Mouse (Mus musculus): ENCODE measurements around the gene Slc18a2.

The Slc18a2 gene

GRCm38 (mm10) chr19:59260718-59261442 is at the start of gene Slc18a2:
Slc18a2 (plus strand) TSS chr19:59260896.
- DNase-seq: peak; percentile 74

- DNase-seq: no peak
Observed at GRCm38 (mm10) chr19:59216891-59217290, 43.8 kb upstream of the Slc18a2 start.

DNA sequence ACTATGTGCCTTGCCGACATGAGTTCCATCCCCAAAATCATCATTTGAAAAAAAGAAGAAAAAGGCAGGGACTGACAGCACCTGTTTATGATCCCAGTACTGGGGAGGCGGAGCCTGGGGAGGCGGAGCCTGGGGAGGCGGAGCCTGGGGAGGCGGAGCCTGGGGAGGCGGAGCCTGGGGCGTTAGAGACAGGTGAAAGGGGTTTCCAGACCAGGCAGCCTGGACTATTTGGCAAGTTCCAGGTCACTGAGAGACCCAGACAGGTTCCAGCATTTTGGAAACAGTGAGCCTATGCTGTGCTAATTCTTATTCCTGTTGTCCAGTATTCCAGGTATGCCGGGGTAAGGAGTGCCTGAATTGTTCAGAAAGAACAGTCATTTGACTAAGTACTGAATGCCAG is 41.7 kb upstream of the Slc18a2 start, which contains the start of gene Kcnk18:
Gene Kcnk18 (plus strand): TSS at position 224 of the 400 bp plus-strand sequence.
- DNase-seq: no peak

DNA sequence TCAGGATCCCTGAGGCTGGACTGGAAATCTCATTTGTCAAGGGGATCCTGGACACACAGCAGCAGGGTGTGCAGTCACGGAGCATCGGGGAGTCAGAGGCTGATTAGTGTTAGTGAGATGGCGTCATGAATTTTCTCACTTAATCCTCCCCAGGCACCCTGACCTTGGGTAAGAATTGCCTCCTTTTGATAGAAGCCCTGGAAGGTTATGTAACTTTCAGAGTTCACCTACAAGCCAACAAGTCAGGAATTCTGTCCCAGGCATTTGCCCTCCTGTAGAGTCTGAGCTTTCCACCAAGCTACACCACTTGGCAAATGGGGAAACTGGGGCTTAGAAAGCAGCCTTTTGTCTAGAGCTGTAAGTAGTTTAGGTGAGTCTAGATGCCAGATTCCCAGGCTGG is 39.6 kb upstream of the Slc18a2 start:
- DNase-seq: no peak

DNA sequence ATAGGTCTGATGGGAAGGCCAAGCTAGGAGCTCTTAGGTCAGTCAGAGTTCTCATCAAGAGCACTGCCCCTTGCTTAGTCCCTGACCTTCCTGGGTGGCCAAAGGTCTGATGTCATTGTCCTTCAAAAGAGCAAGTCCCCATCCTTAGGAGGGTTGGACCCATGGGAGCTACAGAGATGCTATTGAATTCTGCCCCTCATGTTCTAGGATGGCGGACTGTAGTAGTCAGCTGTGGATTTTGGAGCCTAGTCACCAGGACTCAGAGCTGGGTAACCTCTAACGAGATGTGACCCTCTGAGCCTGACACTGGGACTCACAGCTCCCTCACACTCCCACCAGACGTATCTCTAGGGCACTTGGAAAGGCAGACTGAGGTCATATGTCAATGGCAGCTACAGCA is 32.3 kb upstream of the Slc18a2 start:
- DNase-seq: no peak

DNA sequence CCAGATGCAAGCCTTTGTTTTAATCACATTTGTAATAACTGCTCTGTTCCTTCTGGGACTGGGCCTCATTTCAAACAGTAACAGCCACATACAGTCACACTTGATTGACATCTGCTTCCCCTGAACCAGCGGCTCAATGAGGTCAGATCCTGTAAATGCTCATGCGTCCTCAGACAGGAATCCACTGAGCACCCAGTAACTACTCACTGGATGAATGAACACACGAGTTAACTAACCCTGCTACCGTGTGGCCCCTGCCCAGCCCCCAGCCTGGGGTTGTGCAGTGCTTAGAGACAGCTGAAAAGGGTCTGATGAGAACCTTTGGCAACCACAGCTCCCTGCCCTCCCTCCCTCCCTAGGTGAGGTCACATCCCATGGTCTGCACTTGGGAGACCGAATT is 27.9 kb upstream of the Slc18a2 start:
- DNase-seq: peak; percentile 27

GRCm38 (mm10) chr19:59235001-59235400 is 25.7 kb upstream of the Slc18a2 start:
- no peak for DNase-seq

DNA sequence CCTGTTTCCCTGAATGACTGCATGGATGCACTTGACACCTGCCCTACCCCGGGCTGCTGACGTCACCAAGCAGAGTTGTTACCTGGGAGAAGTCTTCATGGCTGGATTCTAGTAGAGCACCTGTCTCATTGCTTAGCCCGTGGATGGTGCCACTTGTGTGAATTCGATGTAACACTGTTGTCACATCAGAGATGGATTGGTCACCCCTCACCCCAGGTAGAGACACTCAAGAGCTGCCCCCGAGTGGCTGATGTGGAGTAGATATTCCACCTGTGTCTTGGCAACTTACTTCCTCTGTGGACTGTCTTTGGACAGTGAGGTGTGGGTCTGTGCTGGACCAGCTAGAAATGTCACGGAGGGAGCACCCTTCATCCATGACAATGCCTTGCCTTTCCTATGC is 24.6 kb upstream of the Slc18a2 start:
- no peak for DNase-seq

DNA sequence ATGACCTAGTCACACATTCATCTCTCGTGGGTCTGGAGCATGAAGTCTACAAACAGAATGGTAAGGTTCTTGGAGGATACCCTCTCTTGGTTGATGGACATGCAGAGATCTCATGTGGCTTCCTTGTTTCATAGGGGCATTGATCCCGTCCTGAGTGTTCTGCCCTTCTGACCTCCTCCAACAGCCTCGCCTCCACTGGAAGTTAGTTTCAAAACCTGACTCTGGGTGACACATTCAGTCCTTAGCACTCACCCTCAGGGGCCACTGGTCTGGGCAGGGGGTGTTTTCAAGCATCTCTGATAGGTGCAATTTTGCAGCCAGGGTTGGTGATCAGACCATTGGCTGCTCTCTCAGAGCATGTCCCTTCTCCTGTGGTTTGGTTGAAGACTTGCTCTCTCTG is 22.1 kb upstream of the Slc18a2 start:
- no peak for DNase-seq

- DNase-seq: peak; percentile 80
Observed at GRCm38 (mm10) chr19:59239124-59239817, 21.4 kb upstream of the Slc18a2 start.

- DNase-seq: no peak
Observed at GRCm38 (mm10) chr19:59241987-59242386, 18.7 kb upstream of the Slc18a2 start.

DNA sequence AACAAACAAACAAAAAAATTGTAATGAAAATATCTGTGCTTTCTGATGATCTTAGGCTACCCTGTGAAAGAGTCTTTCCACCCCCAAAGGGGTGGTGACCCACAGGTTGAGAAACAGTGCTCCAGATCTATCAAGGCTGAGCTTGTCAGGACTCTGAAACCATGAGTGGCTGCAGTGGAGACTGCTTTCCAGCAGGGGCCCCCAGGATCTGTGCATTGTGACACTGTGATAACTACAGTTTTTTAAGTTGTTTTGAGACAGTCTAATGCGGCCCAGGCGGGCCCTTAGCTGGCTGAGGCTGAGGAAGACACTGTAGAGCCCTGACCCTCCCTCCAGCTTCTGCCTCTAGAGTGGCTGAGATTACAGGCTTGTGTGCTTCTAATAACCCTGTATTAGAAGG is 17.6 kb upstream of the Slc18a2 start:
- DNase-seq: no peak

GRCm38 (mm10) chr19:59248144-59248543 is 12.6 kb upstream of the Slc18a2 start:
- no peak for DNase-seq

- no peak for DNase-seq
Observed at GRCm38 (mm10) chr19:59248553-59249286, 12.0 kb upstream of the Slc18a2 start.

DNA sequence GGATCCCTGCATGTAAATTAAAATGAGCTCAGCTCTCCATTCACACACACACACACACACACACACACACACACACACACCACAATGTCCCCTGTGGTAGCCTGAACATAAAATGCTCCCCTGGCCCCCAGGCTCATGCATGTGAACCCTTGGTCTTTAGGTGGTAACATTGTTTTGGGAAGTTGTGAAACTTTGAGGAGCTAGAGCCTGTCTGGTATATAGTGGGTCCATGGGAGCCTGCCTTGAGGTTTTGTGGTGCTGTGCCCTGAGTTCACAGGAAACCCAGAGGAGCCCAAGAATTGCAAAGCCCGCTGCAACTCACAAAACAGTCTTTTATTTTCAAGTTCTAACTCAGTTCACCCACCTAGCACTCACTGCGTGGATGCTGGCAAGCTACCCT is 8.0 kb upstream of the Slc18a2 start:
- DNase-seq: no peak

DNA sequence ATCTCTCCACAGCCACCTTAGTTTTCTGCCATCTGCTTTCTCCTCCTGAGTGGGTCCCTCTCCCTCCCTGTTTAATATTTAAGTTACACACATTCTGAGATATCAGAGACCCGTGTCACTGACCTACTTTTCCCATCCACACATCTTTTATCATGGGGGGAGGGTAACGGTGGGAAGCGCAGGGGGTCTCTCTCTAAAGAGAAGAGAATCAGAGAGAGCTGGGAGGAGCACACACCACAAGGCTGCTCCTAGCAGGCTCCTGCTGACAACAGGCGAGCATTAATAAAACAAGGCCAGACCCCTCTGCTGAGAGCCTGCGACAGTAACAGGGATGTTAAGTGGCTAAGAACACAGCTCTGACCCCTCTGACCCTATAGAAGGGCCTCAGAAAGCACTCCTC is 1.1 kb upstream of the Slc18a2 start:
- peak; percentile 50 for DNase-seq

DNA sequence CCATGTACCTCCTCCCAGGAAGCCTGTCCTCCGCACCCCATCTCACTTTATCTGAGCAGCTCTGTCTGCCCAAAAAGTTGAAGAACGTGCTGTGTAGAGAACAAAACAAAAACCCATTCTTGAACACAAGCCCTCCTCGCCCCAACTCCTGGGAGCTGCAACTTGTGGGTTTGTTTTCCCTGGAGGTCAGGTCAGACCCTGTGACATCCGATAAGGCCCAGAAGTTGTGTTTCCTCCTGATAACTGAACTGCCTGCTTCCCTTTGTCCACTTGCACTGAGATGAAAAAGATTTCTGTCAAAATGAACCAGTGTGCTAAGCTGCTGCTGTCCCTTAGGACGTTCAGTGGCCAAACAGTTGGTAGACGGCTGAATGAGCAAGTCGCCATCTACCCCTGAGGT is 908 bp downstream of the Slc18a2 start:
- DNase-seq: no peak

- no peak for DNase-seq
Observed at GRCm38 (mm10) chr19:59263171-59263570, 2.5 kb downstream of the Slc18a2 start.

GRCm38 (mm10) chr19:59264838-59265532 is 4.3 kb downstream of the Slc18a2 start:
- no peak for DNase-seq

DNA sequence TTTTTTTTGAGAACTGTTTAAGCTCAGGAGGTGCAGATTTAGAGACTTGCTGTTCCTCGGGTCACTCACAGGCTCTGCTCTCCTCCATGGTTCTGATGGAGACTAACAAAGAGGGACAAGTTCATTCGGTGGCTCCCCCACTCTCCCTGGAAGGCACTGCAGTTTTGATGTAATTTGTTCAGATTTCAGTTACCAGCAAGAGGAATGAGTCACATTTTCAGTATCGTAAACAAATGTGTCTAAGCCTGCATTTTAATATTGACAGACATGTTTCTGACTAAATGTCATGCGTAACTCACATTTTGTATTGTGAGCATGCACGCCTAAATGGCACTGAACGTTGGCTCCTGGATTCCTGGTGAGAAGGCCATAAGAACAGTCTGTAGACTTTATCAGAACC is 5.2 kb downstream of the Slc18a2 start:
- DNase-seq: no peak

GRCm38 (mm10) chr19:59267417-59267963 is 6.8 kb downstream of the Slc18a2 start:
- DNase-seq: peak; percentile 41

DNA sequence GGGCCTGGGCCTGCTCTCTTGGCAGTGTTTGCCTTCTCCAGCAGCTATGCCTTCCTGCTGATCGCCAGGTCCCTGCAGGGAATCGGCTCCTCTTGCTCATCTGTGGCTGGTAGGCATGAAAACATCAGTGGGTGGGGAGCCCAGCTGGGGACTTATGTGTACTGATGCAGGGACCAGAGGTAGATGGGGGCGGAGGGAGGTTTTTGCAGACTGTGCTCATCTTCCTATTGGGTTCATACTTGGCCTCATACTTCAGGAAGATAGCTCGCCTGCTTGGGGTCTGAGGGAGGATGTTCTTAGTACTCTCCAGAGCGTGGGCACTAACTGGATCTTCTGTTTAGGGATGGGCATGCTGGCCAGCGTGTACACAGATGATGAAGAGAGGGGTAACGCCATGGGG is 12.5 kb downstream of the Slc18a2 start:
- no peak for DNase-seq

GRCm38 (mm10) chr19:59276354-59276753 is 15.7 kb downstream of the Slc18a2 start:
- DNase-seq: peak; percentile 12
